Mouse (Mus musculus) cerebellum, postnatal 36 days (tissue): ENCODE measurements around the gene Cybrd1.

Experiments
- DNase-seq, 2 experiments: peaks; one replicate each; pipeline ENCODE4 v3.0.0; 2021 to 2022; ENCODE audit warnings: mixed read lengths in 2 of 2

The Cybrd1 gene

DNA sequence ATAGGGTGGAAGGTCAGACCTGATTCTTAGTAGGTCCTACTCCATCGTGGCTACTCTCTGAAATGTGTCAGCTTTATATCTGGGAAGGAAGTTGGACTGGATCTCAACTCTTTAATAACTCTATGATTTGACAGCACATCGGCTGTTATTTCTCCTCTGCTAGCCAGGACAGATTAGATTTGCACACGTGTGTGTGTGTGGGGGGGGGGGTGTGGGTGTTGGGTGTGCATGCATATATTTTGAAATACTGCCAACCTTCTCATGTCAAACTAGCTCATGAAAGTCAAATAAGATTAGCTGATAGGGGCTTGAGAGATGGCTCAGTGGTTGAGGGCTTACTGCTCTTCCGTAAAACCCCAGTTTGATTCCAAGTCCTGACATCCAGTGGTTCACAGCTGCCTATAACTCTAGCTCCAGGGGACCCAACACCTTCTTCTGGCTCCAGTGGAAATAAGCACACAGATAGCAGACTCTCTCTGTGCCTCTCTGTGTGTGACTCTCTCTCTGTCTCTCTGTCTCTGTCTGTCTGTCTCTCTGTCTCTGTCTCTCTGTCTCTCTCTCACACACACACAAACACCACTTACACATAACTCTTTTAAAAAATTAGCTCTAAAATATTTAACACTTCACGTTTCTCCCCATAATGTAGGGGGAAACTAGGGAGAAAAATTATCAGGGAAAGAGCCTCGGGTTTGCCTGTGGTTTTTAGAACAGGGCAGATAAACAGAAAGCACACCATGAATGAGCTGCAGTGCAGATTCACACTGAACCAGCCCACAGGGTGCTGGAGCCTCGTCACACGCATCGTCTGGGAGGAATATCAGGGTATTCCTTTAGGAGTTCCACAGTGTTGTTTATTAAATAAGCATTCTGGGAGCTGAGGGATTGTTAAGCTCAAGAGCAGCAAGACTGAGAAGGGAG lies 58.9 kb downstream of the Cybrd1 start:
- no peak for DNase-seq

GRCm38 (mm10) chr2:71177250-71177615 lies 59.5 kb downstream of the Cybrd1 start:
- DNase-seq = no peak

DNA sequence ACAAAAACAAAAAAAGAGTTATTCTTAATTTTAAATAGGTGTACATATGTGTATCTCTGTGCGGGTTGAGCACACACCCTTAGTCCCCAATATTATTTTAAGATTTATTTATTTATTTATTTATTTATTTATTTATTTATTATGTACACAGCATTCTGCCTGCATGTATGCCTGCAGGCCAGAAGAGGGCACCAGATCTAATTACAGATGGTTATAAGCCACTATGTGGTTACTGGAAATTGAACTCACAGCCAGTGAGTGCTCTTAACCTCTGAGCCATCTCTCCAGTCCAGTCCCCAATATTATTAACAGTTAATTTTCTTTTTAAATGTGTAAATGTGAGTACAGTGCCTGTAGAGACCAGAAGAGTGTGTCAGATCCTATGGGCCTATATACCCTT lies 60.0 kb downstream of the Cybrd1 start:
- no peak for DNase-seq

GRCm38 (mm10) chr2:71179716-71180115 lies 62.0 kb downstream of the Cybrd1 start:
- no peak for DNase-seq

DNA sequence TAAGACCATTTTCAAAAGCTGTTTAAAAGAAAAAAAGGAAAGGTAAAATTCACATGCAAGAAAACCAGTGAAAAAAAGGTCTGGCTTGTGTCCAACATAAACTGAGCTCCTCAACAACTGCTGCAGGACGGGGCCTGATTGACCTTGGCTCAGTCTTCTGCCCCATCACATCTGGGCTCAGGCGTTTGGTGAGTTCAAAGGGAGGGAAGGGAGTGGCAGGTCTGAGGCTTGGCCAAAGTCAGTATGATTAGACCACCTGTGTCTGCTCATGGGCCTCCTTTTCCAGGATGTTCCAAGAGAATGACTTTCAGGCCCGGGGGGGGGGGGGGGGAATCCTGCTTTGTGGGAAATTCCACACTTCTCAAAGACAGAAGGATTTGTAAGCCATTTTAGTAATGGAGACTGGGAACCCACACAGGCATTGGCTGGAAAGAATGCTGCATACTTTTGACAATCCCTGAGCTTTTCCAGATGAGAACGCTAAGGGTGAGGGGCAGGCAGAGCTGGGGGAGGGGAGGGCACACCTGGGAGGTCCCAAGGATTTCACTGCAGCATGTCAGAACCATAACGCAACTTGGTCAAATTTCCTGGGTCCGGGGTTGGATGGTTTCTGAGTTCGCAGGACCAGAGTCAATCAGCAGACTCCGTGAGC lies 63.0 kb downstream of the Cybrd1 start:
- no peak for DNase-seq

- no peak for DNase-seq
Observed at GRCm38 (mm10) chr2:71187950-71188349, 70.2 kb downstream of the Cybrd1 start.

DNA sequence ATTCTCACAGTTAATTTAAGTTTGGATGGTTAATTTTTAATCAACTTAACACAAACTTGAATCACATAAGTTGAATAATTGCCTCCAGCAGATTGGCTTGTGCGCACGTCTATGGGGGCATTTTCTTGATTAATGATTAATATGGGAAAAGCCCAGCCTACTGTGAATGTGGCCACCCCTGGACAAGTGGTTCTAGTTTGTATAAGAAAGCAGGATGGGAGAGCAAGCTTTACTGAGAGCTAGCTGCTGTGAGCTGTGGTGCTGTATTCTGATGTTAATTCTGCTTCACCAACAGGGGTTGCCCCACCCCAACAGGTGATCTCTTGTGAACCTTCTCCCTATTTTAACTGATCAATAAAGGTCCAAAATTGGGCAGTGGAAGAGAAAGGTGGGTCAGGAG lies 71.1 kb downstream of the Cybrd1 start:
- no peak for DNase-seq

DNA sequence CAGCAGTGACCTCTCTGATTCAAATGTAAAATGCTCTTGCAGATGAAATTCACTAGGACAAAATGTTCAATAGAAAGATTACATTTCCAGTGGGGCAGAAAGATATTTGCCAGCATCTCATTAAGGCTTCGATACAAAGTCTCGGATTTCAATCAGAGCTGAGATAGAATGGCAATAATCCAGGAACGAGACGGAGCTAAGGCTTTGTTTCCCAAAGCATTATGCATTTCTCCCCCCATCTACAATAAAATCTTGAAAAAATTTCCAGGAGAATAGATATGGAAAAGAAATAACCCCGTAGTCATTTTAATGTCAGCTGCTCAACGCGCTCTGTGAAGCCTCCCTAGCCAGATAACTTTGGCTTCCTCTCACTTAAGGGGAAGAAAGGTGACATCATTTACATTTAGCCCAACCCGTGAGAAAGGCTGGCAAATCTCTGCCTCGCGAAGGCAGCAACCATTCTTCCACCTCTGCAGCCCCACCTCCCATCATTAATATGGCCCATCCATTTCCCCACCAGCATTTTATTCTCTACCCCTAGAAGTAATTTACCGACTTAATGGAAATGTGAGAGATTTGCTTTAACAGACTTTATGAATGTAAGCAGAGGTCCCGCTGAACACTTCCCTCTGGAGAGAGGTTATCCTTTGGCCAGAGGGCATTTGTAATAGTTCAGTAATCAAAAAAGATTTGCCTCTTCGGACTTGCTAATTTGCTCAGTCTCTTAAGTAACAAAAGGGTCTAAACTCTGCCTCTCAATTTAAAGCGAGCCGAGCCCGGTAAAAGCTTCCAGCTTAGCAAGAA lies 73.9 kb downstream of the Cybrd1 start:
- DNase-seq = no peak

DNA sequence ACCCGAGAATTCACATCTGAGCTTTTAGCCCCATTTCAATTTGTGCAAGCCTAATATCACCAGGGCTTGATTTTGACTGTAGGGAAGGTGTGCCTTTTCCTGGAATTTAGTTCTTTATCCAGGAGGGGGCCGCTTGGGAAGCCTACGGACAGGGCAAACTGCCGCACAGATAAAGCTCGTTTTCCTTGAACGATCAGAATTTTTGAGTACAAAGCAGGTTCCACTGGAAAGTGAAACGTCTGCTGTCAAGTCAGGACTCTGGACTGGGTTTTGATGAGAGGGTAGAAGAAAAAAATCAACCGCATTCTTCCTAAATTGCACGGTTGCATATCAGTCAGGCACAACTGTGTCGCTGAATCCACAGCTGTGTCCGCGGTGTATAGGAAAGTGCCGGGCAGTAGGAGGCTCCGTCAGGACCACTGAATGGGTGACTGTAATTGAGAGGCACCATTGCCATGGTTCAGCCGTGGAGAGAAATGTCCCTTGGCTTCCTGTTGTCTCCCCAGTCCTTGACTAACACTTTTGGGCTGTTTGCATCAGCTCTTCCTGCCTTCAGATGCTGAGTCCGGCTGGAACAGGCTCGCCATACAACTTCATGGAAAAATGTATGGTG lies 74.6 kb downstream of the Cybrd1 start:
- no peak for DNase-seq
